Comparison of ENCODE assay signal across 10 mouse cellular contexts in genomic region chr7:30457629-30458330, GRCm38 (mm10). TPM values are rescaled to one million over a fixed set of nuclear protein-coding genes. Genes with fewer than 3 reads are reported as not detected.
DNase-seq lines count a peak whose midpoint lies in the region; ATAC-seq and TF ChIP-seq lines count a peak whose summit lies in the region.
"Had no signal": no experiment of that assay in that cellular context is flagged by ENCODE, and none has a peak within 500 bp of the region (broad histone marks: within the 10 kb centered on the region; RNA-seq: fewer than 3 reads in every experiment).

Gene Kirrel2, minus strand, starts transcription at chr7:30457690.
Gene Nphs1, plus strand, starts transcription at chr7:30458315.

- H3K9me3 ChIP-seq in heart, embryonic 10.5 days: no peaks in the 10 kb centered on the region
- no peaks in the 10 kb centered on the region for H3K9me3 ChIP-seq in hindbrain, embryonic 10.5 days
- peaks cover 6% of the 10 kb centered on the region; the same call in 1 of the 2 replicates for H3K9me3 ChIP-seq in limb, embryonic 14.5 days (ENCODE audit: control insufficient read depth, low read length)
- H3K9me3 ChIP-seq in stomach, embryonic 14.5 days (ENCODE audit: control insufficient read depth, low read depth, low read length): no peaks in the 10 kb centered on the region
- H3K9me3 ChIP-seq: G1E had no signal

- TF ChIP-seq EP300 in heart, adult 2 months (IDR thresholded peaks at IDR 0.05; ENCODE audit: insufficient read depth, low read depth, low read length): no peak

- no peaks in the 10 kb centered on the region for H3K79me2 ChIP-seq in heart, adult 2 months (replicated peaks; ENCODE audit: control insufficient read depth, insufficient read depth, low read length)

- H3K4me2 ChIP-seq in limb, embryonic 14.5 days (replicated peaks; ENCODE audit: low read depth, low read length, severe bottlenecking): peak within 1 kb of the TSS; percentile 21
- peak within 1 kb of the TSS; percentile 32 for H3K4me2 ChIP-seq in stomach, embryonic 14.5 days (replicated peaks; ENCODE audit: low read depth, low read length)

- no peak for DNase-seq in heart, embryonic 10.5 days (ENCODE audit: low spot score)
- no peak for DNase-seq in heart, adult 2 months
- peak; percentile 79 for DNase-seq in brain, embryonic 14.5 days (ENCODE audit: low read depth)
- peak; percentile 77 for DNase-seq in hindbrain, embryonic 10.5 days (ENCODE audit: low spot score)
- DNase-seq in limb, embryonic 14.5 days (ENCODE audit: low spot score): peak; percentile 22
- DNase-seq in adrenal gland, postnatal 25 days: no peak

- H3K4me1 ChIP-seq in heart, embryonic 10.5 days: peaks cover 18% of the 10 kb centered on the region
- H3K4me1 ChIP-seq in heart, adult 2 months (ENCODE audit: control insufficient read depth, insufficient read depth, low read length): no peaks in the 10 kb centered on the region
- H3K4me1 ChIP-seq in hindbrain, embryonic 10.5 days (replicated peaks): peaks cover 50% of the 10 kb centered on the region
- H3K4me1 ChIP-seq in limb, embryonic 14.5 days (ENCODE audit: control insufficient read depth, insufficient read depth, low read length): 0 out of 2 replicates have a peak, but pooled peaks cover 4% of the 10 kb centered on the region
- peaks cover 15% of the 10 kb centered on the region; the same call in 1 of the 2 replicates for H3K4me1 ChIP-seq in stomach, embryonic 14.5 days (ENCODE audit: control insufficient read depth, insufficient read depth, low read length)

- TF ChIP-seq POLR2A in heart, adult 2 months (IDR thresholded peaks at IDR 0.05; ENCODE audit: insufficient read depth, low read depth, low read length): no peak
- TF ChIP-seq POLR2A in brain, embryonic 14.5 days (IDR thresholded peaks at IDR 0.05; ENCODE audit: borderline replicate concordance, extremely low read depth, insufficient read depth, insufficient read length, poor library complexity, severe bottlenecking): no peak
- no peak for TF ChIP-seq POLR2A in limb, embryonic 14.5 days (IDR thresholded peaks at IDR 0.05; ENCODE audit: borderline replicate concordance, extremely low read depth, insufficient read depth, insufficient read length)

- H3K4me3 ChIP-seq in heart, embryonic 10.5 days: peak within 1 kb of the TSS; percentile 31
- H3K4me3 ChIP-seq in heart, adult 2 months: no peak within 1 kb of the TSS
- H3K4me3 ChIP-seq in hindbrain, embryonic 10.5 days: peak within 1 kb of the TSS; percentile 48
- peak within 1 kb of the TSS; percentile 1; the same call in 1 of the 2 replicates for H3K4me3 ChIP-seq in limb, embryonic 14.5 days (replicated peaks; ENCODE audit: low read length)
- peak within 1 kb of the TSS; percentile 17 for H3K4me3 ChIP-seq in stomach, embryonic 14.5 days (ENCODE audit: low read depth, low read length)

- H3K9ac ChIP-seq in heart, adult 2 months (ENCODE audit: low read depth, low read length): no peak within 1 kb of the TSS
- H3K9ac ChIP-seq in limb, embryonic 14.5 days (ENCODE audit: low read depth, low read length, severe bottlenecking): no peak within 1 kb of the TSS
- no peak within 1 kb of the TSS for H3K9ac ChIP-seq in stomach, embryonic 14.5 days (replicated peaks; ENCODE audit: low read depth, low read length)

- intact Hi-C loops in heart, adult 2 months (cut with DNase I): no loop called here

- peak; percentile 60; the same call in 1 of the 2 replicates for ATAC-seq in limb, embryonic 14.5 days (ENCODE audit: low FRiP score, low read depth)
- ATAC-seq in stomach, embryonic 14.5 days (ENCODE audit: insufficient number of reproducible peaks, insufficient read depth, low FRiP score, low read depth): peak; percentile 57; the same call in 1 of the 2 replicates
- no peak for ATAC-seq in erythroblast, adult 5-6 weeks (replicated peaks; ENCODE audit: low FRiP score, poor library complexity, severe bottlenecking)

- H3K27ac ChIP-seq in heart, embryonic 10.5 days: no peak within 1 kb of the TSS
- H3K27ac ChIP-seq in heart, adult 2 months: no peak within 1 kb of the TSS
- peak within 1 kb of the TSS; percentile 47 for H3K27ac ChIP-seq in hindbrain, embryonic 10.5 days
- H3K27ac ChIP-seq in limb, embryonic 14.5 days (replicated peaks; ENCODE audit: low read depth, low read length): no peak within 1 kb of the TSS
- H3K27ac ChIP-seq in stomach, embryonic 14.5 days (ENCODE audit: low read length): no peak within 1 kb of the TSS; the same call in 1 of the 2 replicates

- TF ChIP-seq CTCF in heart, adult 2 months (IDR thresholded peaks at IDR 0.05): no peak
- TF ChIP-seq CTCF in brain, embryonic 14.5 days (IDR thresholded peaks at IDR 0.05; ENCODE audit: borderline replicate concordance, extremely low read depth, insufficient read depth, insufficient read length): no peak

- 4% methylated on average over 15 of the region's 16 CpGs for WGBS in heart, embryonic 10.5 days
- 3% methylated on average over 16 of the region's 16 CpGs for whole genome bisulfite sequencing in heart, adult 2 months
- under 1% methylated on average over 16 of the region's 16 CpGs for WGBS in hindbrain, embryonic 10.5 days
- WGBS in limb, embryonic 14.5 days: 1% methylated on average over 16 of the region's 16 CpGs
- WGBS in stomach, embryonic 14.5 days: 3% methylated on average over 16 of the region's 16 CpGs

- H3K36me3 ChIP-seq in heart, embryonic 10.5 days: no peaks in the 10 kb centered on the region
- no peaks in the 10 kb centered on the region for H3K36me3 ChIP-seq in heart, adult 2 months (ENCODE audit: control insufficient read depth, insufficient read depth, low read length)
- no peaks in the 10 kb centered on the region for H3K36me3 ChIP-seq in hindbrain, embryonic 10.5 days
- no peaks in the 10 kb centered on the region for H3K36me3 ChIP-seq in limb, embryonic 14.5 days (ENCODE audit: control insufficient read depth, insufficient read depth, low read length)
- no peaks in the 10 kb centered on the region for H3K36me3 ChIP-seq in stomach, embryonic 14.5 days (ENCODE audit: control insufficient read depth, insufficient read depth, low read length)
- H3K36me3 ChIP-seq: G1E had no signal

- H3K27me3 ChIP-seq in heart, embryonic 10.5 days (ENCODE audit: insufficient read depth, poor library complexity, severe bottlenecking): peaks cover 100% of the 10 kb centered on the region
- peaks cover 19% of the 10 kb centered on the region for H3K27me3 ChIP-seq in heart, adult 2 months (ENCODE audit: control insufficient read depth, insufficient read depth, low read length)
- H3K27me3 ChIP-seq in hindbrain, embryonic 10.5 days (ENCODE audit: insufficient read depth, poor library complexity, severe bottlenecking): peaks cover 100% of the 10 kb centered on the region
- peaks cover 96% of the 10 kb centered on the region for H3K27me3 ChIP-seq in limb, embryonic 14.5 days (ENCODE audit: control insufficient read depth, insufficient read depth, low read length)
- peaks cover 82% of the 10 kb centered on the region for H3K27me3 ChIP-seq in stomach, embryonic 14.5 days (ENCODE audit: control insufficient read depth, insufficient read depth, low read length)

RNA-seq across cellular contexts. Expression of gene Kirrel2, which starts in this region (rescaled TPM):
- 3.3 and 5.2 TPM in 2 replicates for polyA plus RNA-seq in heart, embryonic 10.5 days (2016; fragmentation: Nextera tagmentation; extraction: Ambion mirVana)
- total RNA-seq in heart, adult 2 months (2021): not detected
- polyA plus RNA-seq in heart, adult 2 months (2012; rRNA removed): not detected in 2 replicates
- 0.85 and 3.3 TPM in 2 replicates for polyA plus RNA-seq in brain, embryonic 14.5 days (2012; rRNA removed)
- 11.8 and 35.0 TPM in 2 replicates for polyA plus RNA-seq in hindbrain, embryonic 10.5 days (2016; fragmentation: Nextera tagmentation; extraction: Ambion mirVana)
- 0.06 and 0.13 TPM in 2 replicates for polyA plus RNA-seq in limb, embryonic 14.5 days (2012; rRNA removed)
- polyA plus RNA-seq in limb, embryonic 14.5 days (2014; fragmentation: Nextera tagmentation; extraction: Ambion mirVana): 0.07 TPM in 1 of 2 replicates, not detected in the other
- 0.45 and 1.2 TPM in 2 replicates for polyA plus RNA-seq in stomach, embryonic 14.5 days (2014; fragmentation: Nextera tagmentation; extraction: Ambion mirVana)
- not detected in 2 replicates for total RNA-seq in erythroblast, adult 5-6 weeks (2015; ENCODE audit: low replicate concordance)
- not detected in 2 replicates for total RNA-seq in erythroblast, adult 5-6 weeks (2017; ENCODE audit: low replicate concordance)
- not detected in 2 replicates for total RNA-seq in adrenal gland, postnatal 25 days (2021)
- total RNA-seq: G1E; neutrophil, adult 5-6 weeks had no signal
- polyA plus RNA-seq: G1E had no signal

RNA-seq across cellular contexts. Expression of gene Nphs1, which starts in this region (rescaled TPM):
- 0.55 and 0.79 TPM in 2 replicates for polyA plus RNA-seq in heart, embryonic 10.5 days (2016; fragmentation: Nextera tagmentation; extraction: Ambion mirVana)
- not detected for total RNA-seq in heart, adult 2 months (2021)
- polyA plus RNA-seq in heart, adult 2 months (2012; rRNA removed): 0.04 TPM in 1 of 2 replicates, not detected in the other
- polyA plus RNA-seq in brain, embryonic 14.5 days (2012; rRNA removed): 1.2 and 3.2 TPM in 2 replicates
- 1.7 and 4.2 TPM in 2 replicates for polyA plus RNA-seq in hindbrain, embryonic 10.5 days (2016; fragmentation: Nextera tagmentation; extraction: Ambion mirVana)
- 0.03 and 0.06 TPM in 2 replicates for polyA plus RNA-seq in limb, embryonic 14.5 days (2012; rRNA removed)
- 0.14 and 0.23 TPM in 2 replicates for polyA plus RNA-seq in limb, embryonic 14.5 days (2014; fragmentation: Nextera tagmentation; extraction: Ambion mirVana)
- 0.70 TPM in 1 of 2 replicates, not detected in the other for polyA plus RNA-seq in stomach, embryonic 14.5 days (2014; fragmentation: Nextera tagmentation; extraction: Ambion mirVana)
- total RNA-seq in erythroblast, adult 5-6 weeks (2015; ENCODE audit: low replicate concordance): not detected in 2 replicates
- not detected in 2 replicates for total RNA-seq in erythroblast, adult 5-6 weeks (2017; ENCODE audit: low replicate concordance)
- not detected in 2 replicates for total RNA-seq in adrenal gland, postnatal 25 days (2021)
- total RNA-seq: neutrophil, adult 5-6 weeks had no signal
- polyA plus RNA-seq: G1E had no signal

Comparison
In these comparisons a context has a peak if more than half of its experiments do, and no peak if none do; other contexts are left out.
1. Peak in DNase-seq, ATAC-seq, H3K4me3 ChIP-seq and H3K4me2 ChIP-seq in limb, embryonic 14.5 days; RNA of the genes that start here not detected or under 1 TPM.
2. DNase-seq: peak in brain, embryonic 14.5 days (single experiment) and hindbrain, embryonic 10.5 days (single experiment); none in heart, embryonic 10.5 days (single experiment), heart, adult 2 months (0 of 2) and adrenal gland, postnatal 25 days (single experiment).